ENCODE assay signal across 8 mouse cellular contexts in the genomic region with DNA sequence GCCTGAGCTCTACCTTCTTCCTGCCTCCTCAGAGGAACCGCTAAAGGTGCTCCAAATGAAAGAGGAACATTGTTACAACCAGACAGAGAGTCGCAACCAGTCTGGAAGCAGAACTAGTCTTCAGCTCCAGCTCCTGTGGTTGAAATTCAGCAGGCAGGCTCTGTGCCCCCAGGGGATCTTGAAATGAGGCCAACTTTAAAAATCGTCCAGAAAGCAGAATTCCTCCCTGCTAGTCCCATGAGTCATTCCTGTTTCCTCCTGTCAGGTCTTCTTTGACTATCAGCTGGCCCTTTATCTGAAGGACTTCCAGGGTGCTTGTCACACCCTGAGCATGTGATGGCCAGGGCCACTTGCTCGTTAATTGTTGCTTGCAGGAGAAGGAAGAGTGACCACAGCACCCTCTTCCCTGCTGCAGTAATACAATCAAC.
DNase-seq lines count a peak whose midpoint lies in the region; ATAC-seq and TF ChIP-seq lines count a peak whose summit lies in the region.

No protein-coding gene starts in this region.

- WGBS in limb, embryonic 10.5 days: 28% methylated on average over 4 of the region's 4 CpGs

- intact Hi-C loops in heart, postnatal 14 days (cut with DNase I): no loop called here
- intact Hi-C loops in gastrocnemius, postnatal 36 days (cut with DNase I): no loop called here

- H3K27ac ChIP-seq in limb, embryonic 10.5 days: peak overlapping the region; percentile 58

- POLR2A ChIA-PET in Patski (lab: Charles Lee): no interaction called here

- H3K27me3 ChIP-seq in Patski: no peaks in the 10 kb centered on the region
- no peaks in the 10 kb centered on the region for H3K27me3 ChIP-seq in limb, embryonic 10.5 days (ENCODE audit: low read depth, poor library complexity, severe bottlenecking)

- DNase-seq in left cerebral cortex, adult 11 months (ENCODE audit: low spot score): peak; percentile 26
- DNase-seq in left cerebral cortex, adult 18-20 months (ENCODE audit: low spot score in 2 of 2): no peak
- DNase-seq in Patski (ENCODE audit: low read depth, low spot score): peak; percentile 91
- peak; percentile 60 to 70 for DNase-seq in cerebellum, postnatal 14 days
- peak; percentile 19 to 35 for DNase-seq in heart, postnatal 14 days
- peak; percentile 32 for DNase-seq in limb, embryonic 10.5 days (ENCODE audit: low spot score)
- no peak for DNase-seq in gastrocnemius, postnatal 36 days
- no peak for DNase-seq in embryo, embryonic 9.5 days (ENCODE audit: extremely low spot score)

- H3K9me3 ChIP-seq in limb, embryonic 10.5 days (replicated peaks): no peaks in the 10 kb centered on the region

- H3K4me1 ChIP-seq in limb, embryonic 10.5 days: peaks cover 23% of the 10 kb centered on the region

- CTCF ChIA-PET in Patski (lab: Charles Lee): interaction anchor here (0.9 to 2.3 kb wide), 4 partner anchors 12 to 19 kb away, joined by 3 to 5 read pairs (median 3); no protein-coding TSS in a partner anchor

- H3K36me3 ChIP-seq in limb, embryonic 10.5 days: no peaks in the 10 kb centered on the region

- H3K4me3 ChIP-seq in limb, embryonic 10.5 days: no peak overlapping the region

- in situ Hi-C loops in Patski (cut with MboI; ENCODE audit: low pct_unique_long_range_greater_than_20kb): no loop called here

- ATAC-seq in Patski: peak; percentile 88

- no peak for TF ChIP-seq CTCF in Patski (IDR thresholded peaks at IDR 0.05)

Comparison
In these comparisons a context has a peak if more than half of its experiments do, and no peak if none do; other contexts are left out.
1. DNase-seq: peak in left cerebral cortex, adult 11 months (single experiment), Patski (single experiment), cerebellum, postnatal 14 days (2 of 2), heart, postnatal 14 days (2 of 2) and limb, embryonic 10.5 days (single experiment); none in left cerebral cortex, adult 18-20 months (0 of 2), gastrocnemius, postnatal 36 days (0 of 2) and embryo, embryonic 9.5 days (single experiment).